In the genomic region with DNA sequence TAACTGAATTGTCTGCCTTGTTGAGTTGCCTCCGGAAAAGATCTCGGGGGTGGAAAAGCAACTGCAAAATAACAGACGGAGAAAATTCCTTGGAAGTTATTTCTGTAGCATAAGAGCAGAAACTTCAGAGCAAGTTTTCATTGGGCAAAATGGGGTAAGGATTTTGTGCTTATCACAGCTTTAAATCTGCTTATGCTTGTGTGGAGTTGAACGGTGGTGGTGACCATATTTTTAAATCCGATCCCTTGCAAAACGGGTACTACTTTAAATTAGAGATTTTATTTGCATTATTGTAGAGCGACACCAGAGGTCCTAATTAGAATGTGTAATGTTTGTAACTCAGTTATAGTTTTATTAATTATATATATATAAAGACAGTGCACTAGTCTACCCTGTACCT, we compare ENCODE assay signal across 8 mouse cellular contexts. TPM values are rescaled to one million over a fixed set of nuclear protein-coding genes. Genes with fewer than 3 reads are reported as not detected.
DNase-seq lines count a peak whose midpoint lies in the region; ATAC-seq and TF ChIP-seq lines count a peak whose summit lies in the region.

No protein-coding gene starts in this region.

- TF ChIP-seq POLR2A in lung, adult 2 months (IDR thresholded peaks at IDR 0.05; ENCODE audit: borderline replicate concordance, extremely low read depth, low read depth, low read length): no peak

- peaks cover 5% of the 10 kb centered on the region for H3K4me1 ChIP-seq in lung, adult 2 months (ENCODE audit: control insufficient read depth, insufficient read depth, low read length)
- H3K4me1 ChIP-seq in embryonic facial prominence, embryonic 13.5 days: peaks cover 26% of the 10 kb centered on the region
- H3K4me1 ChIP-seq in limb, embryonic 13.5 days: peaks cover 33% of the 10 kb centered on the region

- DNase-seq in lung, adult 2 months: no peak
- DNase-seq in lung, postnatal 36 days: no peak
- DNase-seq in splenic B cell, adult 2 months (ENCODE audit: low read depth, low spot score): peak; percentile 13
- DNase-seq in spleen, postnatal 36 days (ENCODE audit: low spot score in 2 of 2): no peak
- DNase-seq in kidney, adult 11 months: no peak

- TF ChIP-seq CTCF in lung, adult 2 months (IDR thresholded peaks at IDR 0.05; ENCODE audit: insufficient read depth, low read length): no peak

- H3K4me2 ChIP-seq in embryonic facial prominence, embryonic 13.5 days: peak overlapping the region; percentile 71
- H3K4me2 ChIP-seq in limb, embryonic 13.5 days (replicated peaks): peak overlapping the region; percentile 75

- H3K4me3 ChIP-seq in lung, adult 2 months (replicated peaks; ENCODE audit: extremely low read depth, low read depth, low read length): peak overlapping the region; percentile 10
- H3K4me3 ChIP-seq in embryonic facial prominence, embryonic 13.5 days: peak overlapping the region; percentile 78
- peak overlapping the region; percentile 82 for H3K4me3 ChIP-seq in limb, embryonic 13.5 days

- ATAC-seq in embryonic facial prominence, embryonic 13.5 days (ENCODE audit: insufficient number of reproducible peaks, insufficient read depth, low FRiP score, low TSS enrichment, low read depth): no peak
- ATAC-seq in limb, embryonic 13.5 days (ENCODE audit: low FRiP score, low read depth): no peak
- ATAC-seq in activated CD4-positive, CD25-positive, alpha-beta regulatory T cell, adult 4 months: no peak

- no peak overlapping the region for H3K27ac ChIP-seq in embryonic facial prominence, embryonic 13.5 days
- no peak overlapping the region for H3K27ac ChIP-seq in limb, embryonic 13.5 days

- H3K9me3 ChIP-seq in embryonic facial prominence, embryonic 13.5 days: no peaks in the 10 kb centered on the region
- no peaks in the 10 kb centered on the region for H3K9me3 ChIP-seq in limb, embryonic 13.5 days

- H3K27me3 ChIP-seq in embryonic facial prominence, embryonic 13.5 days: no peaks in the 10 kb centered on the region
- no peaks in the 10 kb centered on the region for H3K27me3 ChIP-seq in limb, embryonic 13.5 days
- no peaks in the 10 kb centered on the region for H3K27me3 ChIP-seq in splenic B cell, adult 2 months (ENCODE audit: control insufficient read depth, insufficient read depth, low read length, poor library complexity, severe bottlenecking)

- H3K36me3 ChIP-seq in embryonic facial prominence, embryonic 13.5 days: no peaks in the 10 kb centered on the region
- H3K36me3 ChIP-seq in limb, embryonic 13.5 days: no peaks in the 10 kb centered on the region
- no peaks in the 10 kb centered on the region for H3K36me3 ChIP-seq in splenic B cell, adult 2 months (ENCODE audit: control insufficient read depth, insufficient read depth, low read length, poor library complexity, severe bottlenecking)

- H3K9ac ChIP-seq in embryonic facial prominence, embryonic 13.5 days: peak overlapping the region; percentile 87
- H3K9ac ChIP-seq in limb, embryonic 13.5 days: peak overlapping the region; percentile 84

- 21% methylated on average over 7 of the region's 7 CpGs for WGBS in lung, adult 2 months
- 5% methylated on average over 7 of the region's 7 CpGs for WGBS in embryonic facial prominence, embryonic 13.5 days
- 7% methylated on average over 7 of the region's 7 CpGs for WGBS in limb, embryonic 13.5 days

RNA-seq across cellular contexts. Expression of a gene that starts 5.7 kb away (rescaled TPM):
- 1.9 and 2.0 TPM in 2 replicates for polyA plus RNA-seq in lung, adult 2 months (2012; rRNA removed)
- 6.9 and 7.1 TPM in 2 replicates for polyA plus RNA-seq in embryonic facial prominence, embryonic 13.5 days (2015; fragmentation: Nextera tagmentation; extraction: Ambion mirVana)
- polyA plus RNA-seq in limb, embryonic 13.5 days (2015; fragmentation: Nextera tagmentation; extraction: Ambion mirVana): 5.9 and 6.3 TPM in 2 replicates
- 1 to 10 TPM; 2.6 to 4.7 TPM for polyA plus RNA-seq in activated CD4-positive, CD25-positive, alpha-beta regulatory T cell, adult 4 months (2017; shearing (Covaris generic))

Comparison
In these comparisons a context has a peak if more than half of its experiments do, and no peak if none do; other contexts are left out.
1. H3K4me3 ChIP-seq: peak in every context shown above with its lines; median percentile 82 in limb, embryonic 13.5 days; 78 in embryonic facial prominence, embryonic 13.5 days; 10 in lung, adult 2 months.